Mouse (Mus musculus): ENCODE results near the gene Copz2. TPM values are rescaled to one million over a fixed set of nuclear protein-coding genes. Genes with fewer than 3 reads are reported as not detected.

The Copz2 gene
- polyA plus RNA-seq, 1 experiment, result 29.0 TPM

GRCm38 (mm10) chr11:96901332-96901731 is 51.7 kb downstream of the Copz2 start:
- H3K4me3 ChIP-seq (ENCODE audit: insufficient read depth, poor library complexity, severe bottlenecking), result no peak overlapping the region
- H3K36me3 ChIP-seq (ENCODE audit: control insufficient read depth, insufficient read depth), result no peaks in the 10 kb centered on the region
- no peak overlapping the region for H3ac ChIP-seq (ENCODE audit: control insufficient read depth, insufficient read length, low read depth)
- H3K79me2 ChIP-seq (ENCODE audit: control insufficient read depth, insufficient read depth), result no peaks in the 10 kb centered on the region
- no peaks in the 10 kb centered on the region for H3K27me3 ChIP-seq (ENCODE audit: control insufficient read depth, insufficient read depth, insufficient read length)
- TF ChIP-seq MYOD1 (IDR thresholded peaks at IDR 0.05; ENCODE audit: control insufficient read depth, insufficient read length, low read depth) (no peak), MYOG (IDR thresholded peaks at IDR 0.05; ENCODE audit: control insufficient read depth, extremely low read depth, insufficient read length) (no peak), CEBPB (IDR thresholded peaks at IDR 0.05; ENCODE audit: low read depth) (no peak), CTCF (IDR thresholded peaks at IDR 0.05; ENCODE audit: control insufficient read depth, insufficient read depth, insufficient read length) (no peak), USF1 (IDR thresholded peaks at IDR 0.05; ENCODE audit: low read depth) (no peak), MAX (IDR thresholded peaks at IDR 0.05) (no peak), FOSL1 (IDR thresholded peaks at IDR 0.05; ENCODE audit: insufficient read depth, low read length, poor library complexity, severe bottlenecking) (no peak)
- H3K79me3 ChIP-seq (ENCODE audit: low read depth), result no peaks in the 10 kb centered on the region

DNA sequence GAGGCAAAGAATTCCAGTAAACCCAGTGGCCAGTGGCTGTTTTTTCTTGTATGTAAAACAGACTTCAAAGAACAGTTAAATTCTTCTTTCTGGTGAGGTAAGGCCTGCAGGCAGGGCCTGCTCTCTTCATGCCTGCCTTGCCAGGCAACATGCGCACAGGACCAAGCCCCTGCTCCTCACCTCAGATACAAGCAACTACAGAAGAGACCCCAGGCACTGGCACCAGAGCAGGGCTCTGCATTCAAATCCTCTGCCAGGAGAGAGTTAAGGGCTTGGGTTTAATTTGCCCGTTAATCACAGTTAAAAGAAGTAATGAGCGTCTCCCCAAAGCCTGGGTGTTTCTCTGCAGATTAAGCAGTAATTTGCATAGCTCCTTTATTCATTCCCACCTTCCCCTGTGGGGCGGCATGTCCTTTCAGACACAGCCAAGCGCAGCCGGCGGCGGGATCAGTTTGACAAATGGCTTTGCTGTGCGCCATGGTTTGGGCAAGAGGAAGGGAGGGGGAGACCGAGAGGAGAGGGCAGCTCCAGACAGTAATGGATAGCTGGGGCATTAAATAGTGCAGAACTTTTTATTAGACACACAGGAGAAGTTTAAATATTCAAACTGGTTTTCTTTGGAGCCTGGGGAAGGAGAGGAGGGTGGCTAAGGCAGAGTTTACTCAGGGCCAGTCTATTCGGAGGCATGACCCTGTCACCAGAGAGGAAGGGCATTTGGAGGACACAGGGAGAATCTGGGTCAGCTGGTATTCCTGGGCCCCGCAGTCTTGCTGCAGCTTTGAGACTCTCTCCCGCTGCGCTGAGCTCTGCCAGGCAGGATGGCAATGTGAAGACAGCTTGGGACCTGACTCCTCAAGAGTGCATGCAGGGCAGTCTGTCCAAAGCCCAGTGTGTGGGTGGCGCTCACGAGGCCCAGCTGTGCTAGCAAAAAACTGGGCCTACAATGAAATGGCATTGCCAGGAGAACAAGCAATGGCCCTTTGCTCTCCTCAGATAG is 53.3 kb downstream of the Copz2 start:
- Histone ChIP-seq H3ac (ENCODE audit: control insufficient read depth, insufficient read length, low read depth) (no peak overlapping the region), H3K27me3 (ENCODE audit: control insufficient read depth, insufficient read depth, insufficient read length) (no peaks in the 10 kb centered on the region), H3K4me3 (ENCODE audit: insufficient read depth, poor library complexity, severe bottlenecking) (no peak overlapping the region), H3K79me2 (ENCODE audit: control insufficient read depth, insufficient read depth) (no peaks in the 10 kb centered on the region), H3K36me3 (ENCODE audit: control insufficient read depth, insufficient read depth) (peaks cover 3% of the 10 kb centered on the region), H3K79me3 (ENCODE audit: low read depth) (no peaks in the 10 kb centered on the region)
- TF ChIP-seq CEBPB (IDR thresholded peaks at IDR 0.05; ENCODE audit: low read depth) (no peak), CTCF (IDR thresholded peaks at IDR 0.05; ENCODE audit: control insufficient read depth, insufficient read depth, insufficient read length) (no peak), MAX (IDR thresholded peaks at IDR 0.05) (no peak), USF1 (IDR thresholded peaks at IDR 0.05; ENCODE audit: low read depth) (no peak)

DNA sequence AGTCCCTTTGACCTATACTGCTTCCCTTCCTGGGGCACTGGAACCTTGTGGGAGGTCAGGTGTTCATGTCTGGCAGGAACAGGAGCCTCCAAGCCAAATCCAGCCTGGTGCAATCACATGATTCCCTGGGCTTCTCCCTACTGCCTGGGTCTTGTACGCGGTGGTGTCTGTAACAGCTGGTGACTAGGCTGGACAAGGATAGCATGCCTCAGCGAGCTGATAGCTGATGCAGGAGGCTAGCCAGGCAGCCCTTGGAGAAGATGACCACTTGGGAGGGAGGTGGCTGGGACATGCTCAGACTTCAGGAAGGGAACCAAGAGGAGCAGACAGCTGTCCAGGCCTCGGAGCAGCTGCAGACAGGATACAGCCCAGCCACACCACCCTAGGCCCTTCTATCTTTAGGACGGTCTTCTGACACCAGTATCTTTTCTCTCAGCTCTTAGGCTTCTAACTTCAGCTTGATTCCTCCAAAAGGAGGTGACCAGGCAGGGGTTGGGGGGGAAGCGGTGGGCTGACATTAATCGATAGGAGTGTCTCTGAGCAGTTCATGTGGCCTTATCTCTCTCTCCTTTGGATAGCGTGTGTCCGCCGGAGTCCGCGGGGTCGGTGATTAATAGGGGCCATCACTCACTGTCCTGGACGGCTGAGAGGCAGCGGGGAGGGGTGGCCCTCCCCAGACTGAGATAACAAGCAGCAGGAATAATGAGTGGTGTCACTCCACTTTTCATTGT is 56.9 kb downstream of the Copz2 start:
- Histone ChIP-seq H3K4me3 (ENCODE audit: insufficient read depth, poor library complexity, severe bottlenecking) (no peak overlapping the region), H3K27me3 (ENCODE audit: control insufficient read depth, insufficient read depth, insufficient read length) (no peaks in the 10 kb centered on the region), H3K79me3 (ENCODE audit: low read depth) (no peaks in the 10 kb centered on the region), H3ac (ENCODE audit: control insufficient read depth, insufficient read length, low read depth) (no peak overlapping the region), H3K79me2 (ENCODE audit: control insufficient read depth, insufficient read depth) (no peaks in the 10 kb centered on the region), H3K36me3 (ENCODE audit: control insufficient read depth, insufficient read depth) (peaks cover 22% of the 10 kb centered on the region)
- TF ChIP-seq CTCF (IDR thresholded peaks at IDR 0.05; ENCODE audit: control insufficient read depth, insufficient read depth, insufficient read length) (no peak), USF1 (IDR thresholded peaks at IDR 0.05; ENCODE audit: low read depth) (no peak)

- TF ChIP-seq CTCF (IDR thresholded peaks at IDR 0.05; ENCODE audit: control insufficient read depth, insufficient read depth, insufficient read length) (no peak), MYOG (IDR thresholded peaks at IDR 0.05; ENCODE audit: control insufficient read depth, extremely low read depth, insufficient read length) (no peak), CEBPB (IDR thresholded peaks at IDR 0.05; ENCODE audit: low read depth) (no peak), MYOD1 (IDR thresholded peaks at IDR 0.05; ENCODE audit: control insufficient read depth, insufficient read length, low read depth) (no peak), USF1 (IDR thresholded peaks at IDR 0.05; ENCODE audit: low read depth) (no peak), FOSL1 (IDR thresholded peaks at IDR 0.05; ENCODE audit: insufficient read depth, low read length, poor library complexity, severe bottlenecking) (no peak), MAX (IDR thresholded peaks at IDR 0.05) (no peak)
Measured at GRCm38 (mm10) chr11:96908594-96908993, 58.9 kb downstream of the Copz2 start.

GRCm38 (mm10) chr11:96910003-96910402 is 60.3 kb downstream of the Copz2 start:
- H3K4me3 ChIP-seq (ENCODE audit: insufficient read depth, poor library complexity, severe bottlenecking), result no peak overlapping the region
- no peaks in the 10 kb centered on the region for H3K27me3 ChIP-seq (ENCODE audit: control insufficient read depth, insufficient read depth, insufficient read length)
- peaks cover 22% of the 10 kb centered on the region for H3K36me3 ChIP-seq (ENCODE audit: control insufficient read depth, insufficient read depth)
- H3K79me3 ChIP-seq (ENCODE audit: low read depth), result no peaks in the 10 kb centered on the region
- TF ChIP-seq CTCF (IDR thresholded peaks at IDR 0.05; ENCODE audit: control insufficient read depth, insufficient read depth, insufficient read length) (peak; percentile 77), CEBPB (IDR thresholded peaks at IDR 0.05; ENCODE audit: low read depth) (no peak)
- no peak overlapping the region for H3ac ChIP-seq (ENCODE audit: control insufficient read depth, insufficient read length, low read depth)
- peaks cover under 1% of the 10 kb centered on the region for H3K79me2 ChIP-seq (ENCODE audit: control insufficient read depth, insufficient read depth)

More at GRCm38 (mm10) chr11:96908594-96908993, 58.9 kb downstream of the Copz2 start:
- Histone ChIP-seq H3K79me3 (ENCODE audit: low read depth) (no peaks in the 10 kb centered on the region), H3ac (ENCODE audit: control insufficient read depth, insufficient read length, low read depth) (no peak overlapping the region), H3K4me3 (ENCODE audit: insufficient read depth, poor library complexity, severe bottlenecking) (no peak overlapping the region), H3K36me3 (ENCODE audit: control insufficient read depth, insufficient read depth) (peaks cover 22% of the 10 kb centered on the region), H3K27me3 (ENCODE audit: control insufficient read depth, insufficient read depth, insufficient read length) (no peaks in the 10 kb centered on the region), H3K79me2 (ENCODE audit: control insufficient read depth, insufficient read depth) (no peaks in the 10 kb centered on the region)

Small RNAs within 50 kb of the gene (microRNA-seq; reads per million reads assigned to microRNA genes)
- gene Mir152 (ENCODE audit: borderline microRNAs expressed), result 191 reads per million, percentile 77 among the genes with 10 or more reads in this experiment

Other genes starting within 250 kb of the Copz2 start
- gene Snx11, start 72.3 kb upstream of the Copz2 start, polyA plus RNA-seq (2012; fragmentation: generic; extraction: Trizol), result 17.6 TPM
- gene Cbx1, start 60.7 kb upstream of the Copz2 start, polyA plus RNA-seq (2012; fragmentation: generic; extraction: Trizol), result 43.8 TPM
- gene Nfe2l1, start 19.9 kb upstream of the Copz2 start, polyA plus RNA-seq (2012; fragmentation: generic; extraction: Trizol), result 89.3 TPM
- gene Cdk5rap3, start 66.6 kb downstream of the Copz2 start, polyA plus RNA-seq (2012; fragmentation: generic; extraction: Trizol), result 33.1 TPM
- 0.01 TPM for gene Prr15l, start 78.2 kb downstream of the Copz2 start, polyA plus RNA-seq (2012; fragmentation: generic; extraction: Trizol)
- gene Pnpo, start 94.1 kb downstream of the Copz2 start, polyA plus RNA-seq (2012; fragmentation: generic; extraction: Trizol), result 8.5 TPM
- 13.9 TPM for gene Sp2, start 133.1 kb downstream of the Copz2 start, polyA plus RNA-seq (2012; fragmentation: generic; extraction: Trizol)
- 5.5 TPM for gene Sp6, start 163.5 kb downstream of the Copz2 start, polyA plus RNA-seq (2012; fragmentation: generic; extraction: Trizol)
- 21.1 TPM for gene Scrn2, start 180.1 kb downstream of the Copz2 start, polyA plus RNA-seq (2012; fragmentation: generic; extraction: Trizol)
- 1.0 TPM for gene Lrrc46, start 191.5 kb downstream of the Copz2 start, polyA plus RNA-seq (2012; fragmentation: generic; extraction: Trizol)
- gene Mrpl10, start 191.7 kb downstream of the Copz2 start, polyA plus RNA-seq (2012; fragmentation: generic; extraction: Trizol), result 77.5 TPM
- gene Osbpl7, start 200.8 kb downstream of the Copz2 start, polyA plus RNA-seq (2012; fragmentation: generic; extraction: Trizol), result 1.8 TPM